Mouse (Mus musculus): Measurements from ENCODE around the gene Erc2.

The Erc2 gene

GRCm38 (mm10) chr14:28441240-28441967 is 819.2 kb downstream of the Erc2 start:
- DNase-seq (ENCODE audit: low spot score): no peak

DNA sequence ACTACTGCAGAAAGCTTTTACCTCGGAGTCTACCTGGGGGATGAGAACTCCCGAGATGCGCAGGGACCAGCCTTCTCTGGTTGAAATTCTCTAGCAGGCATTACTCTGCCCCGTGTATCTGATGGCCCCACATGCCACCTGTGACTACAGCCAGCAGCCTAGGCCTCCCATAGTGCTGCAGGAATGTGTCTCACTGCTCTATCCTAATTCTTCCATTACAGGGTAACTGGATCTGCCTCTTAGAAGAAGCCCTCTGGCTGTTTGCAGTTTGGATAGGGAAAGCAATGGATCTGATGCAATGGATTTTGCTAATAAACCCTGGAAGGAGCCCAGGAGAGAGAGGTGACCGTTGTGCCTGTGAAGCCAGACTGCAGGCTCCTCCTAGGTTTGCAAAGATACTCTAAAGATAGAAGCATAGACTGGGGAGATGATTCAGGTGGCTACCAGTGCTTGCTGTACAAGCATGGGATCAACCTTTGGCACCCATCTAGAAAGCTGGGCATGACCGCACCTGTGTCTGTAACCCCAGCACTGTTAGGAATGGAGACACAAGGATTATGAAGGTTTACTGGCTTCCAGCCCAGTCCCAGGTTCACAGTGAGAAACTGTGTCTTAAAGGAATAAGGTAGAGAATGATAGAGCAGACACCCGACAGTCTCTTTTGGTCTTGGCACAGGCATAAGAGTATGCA is 821.2 kb downstream of the Erc2 start:
- DNase-seq (ENCODE audit: low spot score): no peak

- no peak for DNase-seq (ENCODE audit: low spot score)
Observed at GRCm38 (mm10) chr14:28445737-28446136, 823.5 kb downstream of the Erc2 start.

- no peak for DNase-seq (ENCODE audit: low spot score)
Observed at GRCm38 (mm10) chr14:28451771-28452170, 829.5 kb downstream of the Erc2 start.

DNA sequence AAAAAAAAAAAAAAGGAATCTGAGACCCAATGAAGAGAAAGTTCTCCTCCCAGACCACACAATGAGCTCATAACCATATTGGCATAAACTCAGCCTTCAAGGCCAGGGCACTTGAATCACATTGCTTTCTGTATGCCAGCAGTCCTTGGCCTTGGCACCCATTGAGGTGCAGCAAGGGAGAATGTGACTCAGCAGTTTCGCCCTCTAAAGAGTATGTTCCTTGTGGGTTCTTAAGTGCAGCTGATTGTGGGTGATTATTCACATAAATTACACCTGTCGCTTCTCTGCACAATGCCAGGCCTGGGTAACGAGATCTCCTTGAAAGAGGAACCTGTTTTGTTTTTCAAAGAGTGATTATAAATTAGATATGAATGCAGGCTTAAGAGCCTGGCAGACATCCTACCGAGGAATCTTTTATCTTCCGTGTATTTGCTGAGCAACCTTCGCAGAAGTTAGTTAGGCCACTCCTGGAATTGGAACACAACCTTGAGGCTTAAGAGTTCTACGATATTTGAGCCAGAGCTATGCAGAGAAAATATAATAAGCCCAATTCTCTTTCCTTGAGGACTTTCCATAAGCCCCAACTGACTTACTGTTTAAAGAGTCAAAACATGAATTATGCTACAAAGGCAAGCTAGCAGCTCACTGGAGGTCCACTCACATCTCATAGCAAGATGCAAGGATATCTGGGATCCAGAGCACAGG is 834.3 kb downstream of the Erc2 start:
- no peak for DNase-seq (ENCODE audit: low spot score)

GRCm38 (mm10) chr14:28457428-28457827 is 835.2 kb downstream of the Erc2 start:
- DNase-seq (ENCODE audit: low spot score): no peak

DNA sequence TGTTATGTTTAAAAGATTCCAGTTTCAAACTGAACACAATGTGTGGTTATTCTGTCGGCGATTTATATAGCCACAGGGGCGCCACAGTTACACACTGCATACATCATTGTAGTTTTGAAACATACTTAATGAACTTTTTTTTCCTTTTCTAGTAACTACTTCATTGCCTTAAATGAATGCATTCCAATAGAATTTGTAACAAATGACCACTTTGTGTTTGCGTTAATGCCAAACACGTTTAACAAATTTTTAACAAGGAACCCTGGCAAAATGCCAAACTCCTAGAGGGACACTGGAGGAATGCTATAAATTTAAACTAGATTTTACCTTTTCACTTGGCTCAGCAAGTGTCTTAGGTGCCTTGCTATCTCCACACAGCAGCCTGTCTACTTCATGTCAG is 845.7 kb downstream of the Erc2 start:
- DNase-seq (ENCODE audit: low spot score): no peak

GRCm38 (mm10) chr14:28469696-28470095 is 847.5 kb downstream of the Erc2 start:
- DNase-seq (ENCODE audit: low spot score): no peak

GRCm38 (mm10) chr14:28470212-28470611 is 848.0 kb downstream of the Erc2 start:
- DNase-seq (ENCODE audit: low spot score): no peak

DNA sequence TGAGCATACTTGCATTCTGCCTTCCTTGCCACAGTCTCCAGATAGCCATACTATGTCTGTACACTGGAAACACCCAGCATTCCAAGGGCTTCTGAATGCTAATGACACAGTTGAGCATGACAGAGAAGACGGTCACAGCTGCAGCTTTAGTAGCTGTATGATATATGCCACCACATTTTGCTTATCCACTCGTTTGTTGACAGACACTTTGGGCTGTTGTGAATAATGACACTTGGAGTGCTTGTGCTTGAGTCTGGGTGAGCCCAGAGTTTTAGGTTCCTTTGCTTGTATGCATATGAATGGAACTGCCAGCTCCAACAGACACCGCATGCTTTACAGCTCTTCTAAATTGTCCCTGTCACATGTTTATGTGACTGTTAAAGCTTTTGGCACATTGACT is 852.8 kb downstream of the Erc2 start:
- DNase-seq (ENCODE audit: low spot score): no peak

DNA sequence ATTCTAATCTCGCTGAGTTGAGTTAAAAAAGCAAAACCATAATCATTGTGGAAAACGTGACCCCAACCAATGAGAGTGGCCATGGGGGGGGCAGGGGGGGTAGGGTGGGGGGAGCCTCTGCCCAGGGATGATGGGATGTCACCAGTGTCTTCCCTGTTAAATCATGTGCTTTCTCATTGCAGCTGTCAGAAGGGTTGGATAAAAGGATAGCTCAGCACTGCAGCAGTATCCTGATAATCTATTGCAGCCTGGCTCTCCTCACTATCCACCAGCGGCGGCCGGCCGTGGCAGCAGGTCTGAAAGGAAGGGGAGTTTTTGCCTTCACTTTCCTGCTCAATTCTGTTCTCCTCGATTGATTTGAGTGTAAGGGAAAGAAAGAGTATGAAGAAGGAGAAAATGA is 853.2 kb downstream of the Erc2 start:
- no peak for DNase-seq (ENCODE audit: low spot score)

- no peak for DNase-seq (ENCODE audit: low spot score)
Observed at GRCm38 (mm10) chr14:28476746-28477145, 854.5 kb downstream of the Erc2 start.

GRCm38 (mm10) chr14:28480866-28481265 is 858.6 kb downstream of the Erc2 start:
- DNase-seq (ENCODE audit: low spot score): no peak

DNA sequence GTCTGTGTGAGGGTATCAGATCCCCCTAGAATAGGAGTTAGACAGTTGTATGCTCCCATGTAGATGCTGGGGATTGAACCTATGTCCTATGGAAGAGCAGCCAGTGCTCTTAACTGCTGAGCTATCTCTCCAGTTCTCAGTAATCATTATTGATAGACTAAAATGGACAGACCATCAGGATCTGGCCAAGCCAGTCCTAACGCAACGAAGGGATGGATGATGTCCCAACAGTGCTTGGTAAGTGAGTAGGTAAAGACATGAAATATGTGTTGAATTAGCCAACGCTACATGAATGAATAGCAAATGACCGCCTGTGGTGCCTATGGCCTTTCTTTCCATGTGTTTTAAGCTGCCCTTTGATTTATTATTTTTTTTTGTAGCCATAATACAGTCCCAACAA is 871.6 kb downstream of the Erc2 start:
- no peak for DNase-seq (ENCODE audit: low spot score)

DNA sequence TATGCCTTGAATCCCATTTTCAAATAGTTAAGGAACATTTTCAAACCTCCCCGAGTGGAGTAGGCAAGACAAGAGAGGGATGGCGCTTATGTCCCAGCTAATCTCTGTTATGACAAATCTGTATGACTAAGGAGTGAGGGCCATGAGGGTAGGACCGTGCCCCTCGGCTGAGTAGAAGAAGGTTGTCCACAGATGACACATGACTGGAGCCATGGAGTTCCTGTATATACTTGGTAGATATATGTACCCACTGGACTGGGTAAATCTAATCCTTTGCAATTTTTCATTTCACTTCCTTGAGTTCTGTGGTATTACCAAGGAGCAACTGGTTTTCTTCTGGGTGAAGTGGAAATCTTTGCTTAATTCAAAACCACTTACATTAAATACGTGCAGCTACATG is 872.0 kb downstream of the Erc2 start:
- no peak for DNase-seq (ENCODE audit: low spot score)

DNA sequence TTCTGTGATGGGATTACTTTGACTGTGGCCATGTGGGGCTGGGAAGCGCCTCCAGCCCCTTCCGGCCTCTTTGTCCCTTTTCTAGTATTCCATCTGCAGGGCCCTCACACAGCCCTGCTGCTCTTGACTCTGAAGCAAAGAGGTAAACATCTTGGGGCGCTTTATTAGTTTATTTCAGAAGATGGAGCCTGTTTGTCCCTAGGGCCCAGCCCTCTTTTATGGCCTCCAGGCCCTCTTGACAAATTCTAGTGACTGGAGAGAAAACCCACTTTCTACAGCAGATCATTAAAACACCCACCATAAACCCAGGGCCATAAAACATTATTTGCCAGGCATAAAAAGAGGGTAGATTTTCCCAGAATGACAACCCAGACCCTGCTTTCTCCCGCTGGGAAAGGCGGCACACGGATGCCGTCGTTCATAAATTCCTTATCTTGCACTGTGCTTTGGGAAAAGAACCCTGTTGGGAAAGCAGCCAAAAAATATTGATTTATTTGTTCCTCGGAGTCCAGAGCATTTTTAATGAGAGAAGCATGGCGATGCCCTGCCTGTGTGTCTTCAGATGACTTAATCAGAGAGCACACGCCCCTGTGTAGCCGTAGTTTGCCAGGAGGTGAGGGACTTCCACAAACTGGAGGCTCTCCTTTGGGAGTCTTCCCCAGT is 879.1 kb downstream of the Erc2 start:
- DNase-seq (ENCODE audit: low spot score): no peak

GRCm38 (mm10) chr14:28503276-28503675 is 881.0 kb downstream of the Erc2 start:
- no peak for DNase-seq (ENCODE audit: low spot score)

DNA sequence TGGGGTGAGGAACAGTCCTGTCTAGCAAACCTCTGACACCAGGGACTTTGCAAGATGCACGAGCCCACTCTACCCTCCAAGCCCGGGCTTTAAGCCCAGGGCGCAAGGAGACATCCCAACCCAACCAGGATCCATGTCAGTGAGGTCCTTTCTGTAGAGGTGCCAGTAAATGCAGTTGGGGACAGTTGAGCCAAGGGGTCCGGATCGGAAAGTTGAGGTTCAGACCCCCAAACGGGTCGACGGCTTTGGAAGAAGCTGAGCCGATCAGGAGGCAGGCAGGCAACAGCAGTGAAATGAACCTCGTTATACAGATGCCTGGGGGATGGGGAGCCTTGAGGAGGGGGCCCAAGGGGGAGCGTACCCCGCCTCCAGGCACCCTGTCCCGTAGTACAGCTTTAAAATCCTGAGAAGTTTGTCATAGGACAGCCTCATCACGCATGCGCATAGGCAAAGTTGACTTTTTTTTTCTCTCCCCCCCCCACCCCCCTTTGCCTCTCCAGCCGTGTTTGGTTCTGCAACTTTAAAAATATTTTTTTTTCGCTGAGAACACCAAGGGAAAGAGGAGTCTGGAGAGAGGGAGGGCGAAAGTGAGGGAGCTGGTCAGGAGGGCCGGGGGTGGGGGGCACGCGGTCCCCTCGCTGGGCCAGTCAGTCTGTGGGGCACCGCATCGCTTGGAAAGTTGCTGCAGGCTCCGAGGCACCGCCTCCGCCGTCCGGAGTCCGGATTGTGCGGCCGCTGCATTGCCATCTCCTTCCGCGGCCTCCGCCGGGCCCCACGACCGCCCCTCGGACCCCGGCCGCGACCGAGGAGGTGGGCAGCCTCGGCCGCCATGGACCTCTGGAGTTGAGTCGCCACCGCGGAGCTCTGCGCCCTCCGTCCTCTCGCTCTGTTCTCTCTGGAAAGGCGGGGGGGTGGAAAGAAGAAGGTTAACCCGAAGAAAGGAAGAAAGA is 882.1 kb downstream of the Erc2 start, which contains the start of gene Wnt5a:
Gene Wnt5a, plus strand, starts transcription at position 650 of the 950 bp plus-strand sequence.
- DNase-seq (ENCODE audit: low spot score): no peak

GRCm38 (mm10) chr14:28505051-28505585 is 882.9 kb downstream of the Erc2 start:
- no peak for DNase-seq (ENCODE audit: low spot score)

DNA sequence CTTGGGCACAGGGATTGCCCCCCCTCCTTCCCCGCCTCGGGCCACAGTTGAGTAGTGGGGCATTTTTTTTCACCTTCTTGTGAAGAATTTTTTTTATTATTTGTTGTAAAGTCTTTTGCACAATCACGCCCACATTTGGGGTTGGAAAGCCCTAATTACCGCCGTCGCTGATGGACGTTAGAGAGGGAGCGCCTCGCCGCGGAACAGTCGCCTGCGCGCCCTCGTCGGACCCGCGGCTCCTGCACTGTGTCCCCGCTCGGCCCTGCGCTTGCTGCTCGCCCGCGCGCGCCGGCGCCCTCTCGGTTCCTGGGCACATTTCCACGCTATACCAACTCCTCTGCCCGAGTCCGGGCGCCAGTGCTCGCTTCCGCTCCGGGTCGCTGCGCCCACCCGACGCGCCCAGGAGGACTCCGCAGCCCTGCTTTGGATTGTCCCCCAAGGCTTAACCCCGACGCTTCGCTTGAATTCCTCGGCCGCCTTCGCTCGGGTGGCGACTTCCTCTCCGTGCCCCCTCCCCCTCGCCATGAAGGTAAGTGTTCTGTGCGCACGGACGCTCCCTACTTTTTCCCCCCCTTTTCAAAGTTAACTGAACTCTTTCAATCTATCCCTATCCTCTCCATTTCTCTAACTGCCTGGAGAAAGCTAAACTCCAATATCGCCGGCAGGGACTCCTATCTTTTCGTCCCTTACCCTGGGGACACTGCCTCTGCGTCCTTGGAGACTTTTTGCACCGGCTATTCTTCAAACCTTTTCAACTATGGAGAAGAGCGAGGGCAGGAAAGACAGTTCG is 883.6 kb downstream of the Erc2 start:
- no peak for DNase-seq (ENCODE audit: low spot score)

Data from spleen, adult 12 weeks (tissue).